Mouse (Mus musculus) heart, adult 2 months (tissue): ENCODE results near the gene Tbx21.

Source experiments
- CTCF ChIP-seq: fragments of 200-600 bp; IDR thresholded peaks from 2 replicates; pipeline ENCODE4 v1.8.1; 2022; ENCODE audit warnings: antibody characterized with exemption, mild to moderate bottlenecking, moderate library complexity
- EP300 ChIP-seq: fragments of 200-500 bp; IDR thresholded peaks from 2 replicates; pipeline ENCODE4 v1.6.1; 2011; ENCODE audit warnings: low read depth, low read length, control low read depth; ENCODE audit not compliant: insufficient read depth
- POLR2A ChIP-seq: fragments of 200-500 bp; IDR thresholded peaks from 2 replicates; pipeline ENCODE4 v1.6.1; 2011; ENCODE audit warnings: mild to moderate bottlenecking, low read depth, low read length, control low read depth; ENCODE audit not compliant: insufficient read depth

- TF ChIP-seq POLR2A: no peak
- TF ChIP-seq CTCF: no peak
- TF ChIP-seq EP300: no peak
Observed at GRCm38 (mm10) chr11:97108976-97109375, 6.2 kb downstream of the Tbx21 start.
